ENCODE assay signal across 10 mouse cellular contexts in the genomic region with DNA sequence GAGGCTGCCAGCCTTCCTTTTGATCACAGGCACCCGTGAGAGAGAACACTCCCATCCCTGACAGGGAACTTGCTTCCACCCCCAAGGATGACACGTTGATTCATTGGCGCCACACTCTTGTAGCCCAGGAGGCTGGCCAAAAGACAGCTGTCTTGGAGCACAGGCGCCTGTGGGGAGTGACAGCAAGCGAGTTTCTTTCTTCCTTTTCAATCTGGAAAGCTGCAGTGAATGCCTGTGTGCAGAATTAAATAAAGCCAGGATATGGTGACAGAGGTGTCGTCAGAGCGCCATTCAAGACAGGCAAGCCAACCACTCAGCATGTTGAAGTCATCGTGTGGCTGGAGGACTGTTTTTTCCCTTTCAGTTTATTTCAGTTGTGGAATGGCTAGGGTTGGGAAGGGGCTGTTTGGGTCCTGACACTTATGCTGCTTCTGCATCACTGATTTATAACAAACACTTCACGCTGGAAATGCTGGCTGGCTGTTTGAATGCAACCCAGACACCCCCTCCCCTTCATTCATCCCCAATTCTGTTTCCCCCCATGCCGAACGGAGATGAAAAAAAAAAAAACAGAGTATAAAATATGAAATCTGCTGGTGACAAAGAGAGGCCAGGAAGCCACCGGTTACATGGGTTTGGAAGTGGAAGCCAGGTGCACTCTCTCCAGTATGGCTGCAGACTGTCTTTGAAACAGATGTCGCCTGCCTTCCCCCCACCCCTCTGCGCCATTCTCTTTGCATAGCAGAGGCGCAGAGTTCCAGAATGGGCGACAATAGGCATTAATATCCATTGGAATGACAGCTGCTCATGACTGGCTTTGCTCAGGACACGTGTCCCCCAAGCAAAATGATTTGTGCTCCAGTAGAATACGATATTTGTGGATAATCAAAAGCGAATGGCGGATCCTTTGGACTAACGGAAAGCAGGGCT. TPM values are rescaled to one million over a fixed set of nuclear protein-coding genes. Genes with fewer than 3 reads are reported as not detected.
DNase-seq lines count a peak whose midpoint lies in the region; ATAC-seq and TF ChIP-seq lines count a peak whose summit lies in the region.
"Had no signal": no experiment of that assay in that cellular context is flagged by ENCODE, and none has a peak within 500 bp of the region (broad histone marks: within the 10 kb centered on the region; RNA-seq: fewer than 3 reads in every experiment).

No protein-coding gene starts in this region.

- no peak overlapping the region for H3K4me3 ChIP-seq in kidney, adult 2 months (ENCODE audit: insufficient read depth, low read depth, low read length)
- no peak overlapping the region for H3K4me3 ChIP-seq in forebrain, embryonic 12.5 days (replicated peaks)
- H3K4me3 ChIP-seq in hindbrain, embryonic 12.5 days, result no peak overlapping the region
- no peak overlapping the region for H3K4me3 ChIP-seq in midbrain, postnatal 0 days (ENCODE audit: low read depth, low read length)

- H3K4me2 ChIP-seq in forebrain, embryonic 12.5 days, result peak overlapping the region; percentile 4
- H3K4me2 ChIP-seq in hindbrain, embryonic 12.5 days (replicated peaks), result peak overlapping the region; percentile 37
- peak overlapping the region; percentile 26; the same call in 1 of the 2 replicates for H3K4me2 ChIP-seq in midbrain, postnatal 0 days (ENCODE audit: low read depth, low read length, poor library complexity, severe bottlenecking)

- H3K9ac ChIP-seq in forebrain, embryonic 12.5 days, result no peak overlapping the region
- no peak overlapping the region for H3K9ac ChIP-seq in hindbrain, embryonic 12.5 days
- no peak overlapping the region for H3K9ac ChIP-seq in midbrain, postnatal 0 days (replicated peaks; ENCODE audit: low read length, poor library complexity, severe bottlenecking)

- H3K36me3 ChIP-seq in kidney, adult 2 months (ENCODE audit: control insufficient read depth, insufficient read depth, low read length), result no peaks in the 10 kb centered on the region
- H3K36me3 ChIP-seq in forebrain, embryonic 12.5 days (replicated peaks), result no peaks in the 10 kb centered on the region
- no peaks in the 10 kb centered on the region for H3K36me3 ChIP-seq in hindbrain, embryonic 12.5 days
- H3K36me3 ChIP-seq in midbrain, postnatal 0 days (ENCODE audit: insufficient read depth, low read length), result no peaks in the 10 kb centered on the region

- intact Hi-C loops in heart, postnatal 36 days (cut with DNase I), result no loop called here

- H3K9me3 ChIP-seq in forebrain, embryonic 12.5 days, result 0 out of 2 replicates have a peak, but pooled peaks cover under 1% of the 10 kb centered on the region
- H3K9me3 ChIP-seq in hindbrain, embryonic 12.5 days (replicated peaks), result peaks cover 2% of the 10 kb centered on the region; the same call in 1 of the 2 replicates
- H3K9me3 ChIP-seq in midbrain, postnatal 0 days (ENCODE audit: low read length), result no peaks in the 10 kb centered on the region

- no peaks in the 10 kb centered on the region for H3K4me1 ChIP-seq in kidney, adult 2 months (ENCODE audit: control insufficient read depth, insufficient read depth, low read length)
- peaks cover 24% of the 10 kb centered on the region for H3K4me1 ChIP-seq in forebrain, embryonic 12.5 days
- peaks cover 18% of the 10 kb centered on the region for H3K4me1 ChIP-seq in hindbrain, embryonic 12.5 days
- 0 out of 2 replicates have a peak, but pooled peaks cover 4% of the 10 kb centered on the region for H3K4me1 ChIP-seq in midbrain, postnatal 0 days (ENCODE audit: insufficient read depth, low read length)

- peak; percentile 47 for DNase-seq in kidney, postnatal 10 days
- DNase-seq in kidney, adult 2 months, result no peak
- DNase-seq in midbrain, postnatal 0 days (ENCODE audit: low spot score), result peak; percentile 74
- no peak for DNase-seq in thymus, postnatal 25 days
- DNase-seq in heart, postnatal 36 days, result no peak
- DNase-seq in natural killer cell, adult 2 months (ENCODE audit: low spot score in 2 of 2), result no peak
- DNase-seq: kidney, adult 18-20 months; thymus, postnatal 4 days had no signal

- no peak for TF ChIP-seq CTCF in kidney, adult 2 months (conservative IDR thresholded peaks at IDR 0.05; ENCODE audit: insufficient read depth, insufficient read length, low read depth, low read length)
- TF ChIP-seq CTCF in midbrain, postnatal 0 days (IDR thresholded peaks at IDR 0.05), result no peak

- ATAC-seq in forebrain, embryonic 12.5 days (ENCODE audit: low FRiP score), result peak; percentile 55; the same call in 1 of the 2 replicates
- ATAC-seq in hindbrain, embryonic 12.5 days (ENCODE audit: low FRiP score), result peak; percentile 84
- ATAC-seq in midbrain, postnatal 0 days (ENCODE audit: low FRiP score), result peak; percentile 27; the same call in 1 of the 2 replicates

- TF ChIP-seq POLR2A in kidney, adult 2 months (IDR thresholded peaks at IDR 0.05; ENCODE audit: low read depth, low read length), result no peak

- no peaks in the 10 kb centered on the region for H3K27me3 ChIP-seq in kidney, adult 2 months (replicated peaks; ENCODE audit: control insufficient read depth, insufficient read depth, low read length)
- 0 out of 2 replicates have a peak, but pooled peaks cover 3% of the 10 kb centered on the region for H3K27me3 ChIP-seq in forebrain, embryonic 12.5 days
- no peaks in the 10 kb centered on the region for H3K27me3 ChIP-seq in hindbrain, embryonic 12.5 days
- no peaks in the 10 kb centered on the region for H3K27me3 ChIP-seq in midbrain, postnatal 0 days (ENCODE audit: insufficient read depth, low read length)

- no peak overlapping the region for H3K27ac ChIP-seq in kidney, adult 2 months (ENCODE audit: insufficient read depth, low read depth, low read length)
- peak overlapping the region; percentile 65 for H3K27ac ChIP-seq in forebrain, embryonic 12.5 days
- H3K27ac ChIP-seq in hindbrain, embryonic 12.5 days, result peak overlapping the region; percentile 72
- H3K27ac ChIP-seq in midbrain, postnatal 0 days (ENCODE audit: low read depth, low read length), result no peak overlapping the region

- WGBS in kidney, adult 2 months, result 62% methylated on average over 21 of the region's 21 CpGs
- WGBS in forebrain, embryonic 12.5 days, result 38% methylated on average over 21 of the region's 21 CpGs
- WGBS in hindbrain, embryonic 12.5 days, result 36% methylated on average over 21 of the region's 21 CpGs
- 30% methylated on average over 21 of the region's 21 CpGs for WGBS in midbrain, postnatal 0 days

RNA-seq across cellular contexts. Expression of a gene that starts 20.4 kb away (rescaled TPM):
- polyA plus RNA-seq in kidney, adult 2 months (2012; rRNA removed), result 16.2 and 17.1 TPM in 2 replicates
- polyA plus RNA-seq in forebrain, embryonic 12.5 days (2016; fragmentation: Nextera tagmentation; extraction: Ambion mirVana), result 31.1 and 33.1 TPM in 2 replicates
- 43.8 and 45.9 TPM in 2 replicates for polyA plus RNA-seq in hindbrain, embryonic 12.5 days (2016; fragmentation: Nextera tagmentation; extraction: Ambion mirVana)
- total RNA-seq in midbrain, postnatal 0 days (2014; rRNA removed), result 56.7 and 60.1 TPM in 2 replicates
- 14.0 and 17.1 TPM in 2 replicates for polyA plus RNA-seq in midbrain, postnatal 0 days (2015; fragmentation: Nextera tagmentation; extraction: Ambion mirVana)
- 10 to 100 TPM; 25.3 to 28.3 TPM for total RNA-seq in heart, postnatal 36 days (2021)

Comparison
In these comparisons a context has a peak if more than half of its experiments do, and no peak if none do; other contexts are left out.
1. DNase-seq: peak in kidney, postnatal 10 days (single experiment) and midbrain, postnatal 0 days (single experiment); none in kidney, adult 2 months (single experiment), thymus, postnatal 25 days (single experiment), heart, postnatal 36 days (0 of 2) and natural killer cell, adult 2 months (0 of 2).
2. H3K27ac ChIP-seq: peak in forebrain, embryonic 12.5 days (single experiment) and hindbrain, embryonic 12.5 days (single experiment); none in kidney, adult 2 months (single experiment) and midbrain, postnatal 0 days (single experiment).
3. ATAC-seq: peak in every context shown above with its lines; median percentile 84 in hindbrain, embryonic 12.5 days; 55 in forebrain, embryonic 12.5 days; 27 in midbrain, postnatal 0 days.
4. Peak in every context shown above with its lines, with median percentiles within 50 percentile points of each other: H3K4me2 ChIP-seq.